In genomic region chr4:109281161-109281560, GRCm38 (mm10) we compare ENCODE assay signal across 8 mouse cellular contexts. TPM values are rescaled to one million over a fixed set of nuclear protein-coding genes. Genes with fewer than 3 reads are reported as not detected.
DNase-seq lines count a peak whose midpoint lies in the region; ATAC-seq lines count a peak whose summit lies in the region.

No protein-coding gene starts in this region.

- no peaks in the 10 kb centered on the region for H3K27me3 ChIP-seq in forebrain, embryonic 16.5 days (replicated peaks; ENCODE audit: control insufficient read depth, insufficient read depth, low read length)
- H3K27me3 ChIP-seq in liver, embryonic 16.5 days (ENCODE audit: control insufficient read depth, insufficient read depth, low read depth, low read length) = no peaks in the 10 kb centered on the region

- H3K4me1 ChIP-seq in forebrain, embryonic 16.5 days (replicated peaks; ENCODE audit: control insufficient read depth, insufficient read depth, low read length) = peaks cover 4% of the 10 kb centered on the region; the same call in 1 of the 2 replicates
- H3K4me1 ChIP-seq in liver, embryonic 16.5 days (ENCODE audit: control insufficient read depth, low read depth, low read length) = peaks cover 21% of the 10 kb centered on the region

- H3K36me3 ChIP-seq in forebrain, embryonic 16.5 days (ENCODE audit: control insufficient read depth, insufficient read depth) = no peaks in the 10 kb centered on the region
- H3K36me3 ChIP-seq in liver, embryonic 16.5 days (ENCODE audit: control insufficient read depth, insufficient read depth) = no peaks in the 10 kb centered on the region

- H3K27ac ChIP-seq in forebrain, embryonic 16.5 days (ENCODE audit: low read length) = no peak overlapping the region
- peak overlapping the region; percentile 93 for H3K27ac ChIP-seq in liver, embryonic 16.5 days (ENCODE audit: low read length)

- DNase-seq in embryo, embryonic 9.5 days (ENCODE audit: extremely low spot score) = peak; percentile 5
- no peak for DNase-seq in embryo, embryonic 11 days
- peak; percentile 26 for DNase-seq in CD4-positive, CD25-positive, alpha-beta regulatory T cell, adult 2 months (ENCODE audit: low read depth, low spot score)
- no peak for DNase-seq in right cerebral cortex, adult 18-20 months
- DNase-seq in thymus, postnatal 10 days (ENCODE audit: low spot score in 2 of 2) = no peak
- DNase-seq in kidney, postnatal 36 days = no peak

- 12% methylated on average over 4 of the region's 4 CpGs for WGBS in forebrain, embryonic 16.5 days
- 9% methylated on average over 4 of the region's 4 CpGs for WGBS in liver, embryonic 16.5 days (ENCODE audit: insufficient replicate concordance)

- peak overlapping the region; percentile 77 for H3K4me2 ChIP-seq in forebrain, embryonic 16.5 days (ENCODE audit: low read length)
- H3K4me2 ChIP-seq in liver, embryonic 16.5 days (ENCODE audit: low read depth, low read length) = peak overlapping the region; percentile 81

- H3K9ac ChIP-seq in forebrain, embryonic 16.5 days (replicated peaks; ENCODE audit: low read depth, low read length) = peak overlapping the region; percentile 71; the same call in 1 of the 2 replicates
- H3K9ac ChIP-seq in liver, embryonic 16.5 days (ENCODE audit: low read depth, low read length) = peak overlapping the region; percentile 98

- no peaks in the 10 kb centered on the region for H3K9me3 ChIP-seq in forebrain, embryonic 16.5 days (ENCODE audit: control insufficient read depth, low read length)
- no peaks in the 10 kb centered on the region for H3K9me3 ChIP-seq in liver, embryonic 16.5 days (replicated peaks; ENCODE audit: control insufficient read depth, low read length)

- ATAC-seq in forebrain, embryonic 16.5 days = no peak
- ATAC-seq in liver, embryonic 16.5 days (ENCODE audit: low read depth) = no peak

- H3K4me3 ChIP-seq in forebrain, embryonic 16.5 days (replicated peaks; ENCODE audit: low read length) = peak overlapping the region; percentile 75
- H3K4me3 ChIP-seq in liver, embryonic 16.5 days (ENCODE audit: low read depth, low read length) = peak overlapping the region; percentile 96

RNA-seq across cellular contexts. Expression of gene Eps15, which starts 1.1 kb away (rescaled TPM):
- 41.5 and 46.0 TPM in 2 replicates for polyA plus RNA-seq in forebrain, embryonic 16.5 days (2015; fragmentation: Nextera tagmentation; extraction: Ambion mirVana)
- 35.7 and 37.5 TPM in 2 replicates for polyA plus RNA-seq in liver, embryonic 16.5 days (2015; fragmentation: Nextera tagmentation; extraction: Ambion mirVana)

RNA-seq across cellular contexts. Expression of gene Calr4, which starts 46.9 kb away (rescaled TPM):
- polyA plus RNA-seq in forebrain, embryonic 16.5 days (2015; fragmentation: Nextera tagmentation; extraction: Ambion mirVana) = 0.44 and 0.51 TPM in 2 replicates
- not detected in 2 replicates for polyA plus RNA-seq in liver, embryonic 16.5 days (2015; fragmentation: Nextera tagmentation; extraction: Ambion mirVana)

Comparison
In these comparisons a context has a peak if more than half of its experiments do, and no peak if none do; other contexts are left out.
1. DNase-seq: peak in embryo, embryonic 9.5 days (single experiment) and CD4-positive, CD25-positive, alpha-beta regulatory T cell, adult 2 months (single experiment); none in embryo, embryonic 11 days (single experiment), right cerebral cortex, adult 18-20 months (single experiment), thymus, postnatal 10 days (0 of 2) and kidney, postnatal 36 days (0 of 2).